Mouse (Mus musculus) kidney, postnatal 0 days (tissue): ENCODE results near the gene Cbfa2t2. TPM values are rescaled to one million over a fixed set of nuclear protein-coding genes. Genes with fewer than 3 reads are reported as not detected.
A peak's percentile ranks its signal among the peaks of the same experiment; 100 is the strongest.

Experiments used
- ATAC-seq: fragments of 200-750 bp; cut with Nextera tagmentation; replicated peaks from 2 replicates; pipeline ENCODE4 v1.8.0; 2017; ENCODE audit warnings: low read depth, moderate number of reproducible peaks, moderate TSS enrichment, moderate library complexity; ENCODE audit not compliant: low FRiP score
- DNase-seq: peaks from one replicate; pipeline ENCODE4 v3.0.0-alpha.2; 2016; ENCODE audit warnings: low spot score
- H3K27ac ChIP-seq: fragments of 300-500 bp; sonication (generic); 2 replicates; pipeline ENCODE4 v1.5.1; 2014; ENCODE audit warnings: mild to moderate bottlenecking
- H3K27me3 ChIP-seq: fragments of 300-500 bp; sonication (generic); 2 replicates; pipeline ENCODE4 v1.6.1; 2014; ENCODE audit warnings: low read length, mixed read lengths; ENCODE audit not compliant: insufficient read depth
- H3K36me3 ChIP-seq: fragments of 300-500 bp; sonication (generic); 2 replicates; pipeline ENCODE4 v1.6.1; 2014; ENCODE audit warnings: low read length, mixed read lengths; ENCODE audit not compliant: insufficient read depth
- H3K4me1 ChIP-seq: fragments of 300-500 bp; sonication (generic); replicated peaks from 2 replicates; pipeline ENCODE4 v1.6.1; 2014; ENCODE audit warnings: antibody characterized with exemption, low read length, mixed read lengths; ENCODE audit not compliant: insufficient read depth
- H3K4me2 ChIP-seq: fragments of 300-500 bp; sonication (generic); 2 replicates; pipeline ENCODE4 v1.6.1; 2014; ENCODE audit warnings: mild to moderate bottlenecking, low read length, moderate library complexity, mixed read lengths
- H3K4me3 ChIP-seq: fragments of 300-500 bp; sonication (generic); replicated peaks from 2 replicates; pipeline ENCODE4 v1.5.1; 2014; ENCODE audit warnings: low read depth, low read length
- H3K9ac ChIP-seq: fragments of 300-500 bp; sonication (generic); 2 replicates; pipeline ENCODE4 v1.6.1; 2014; ENCODE audit warnings: low read depth, low read length
- H3K9me3 ChIP-seq: fragments of 300-500 bp; sonication (generic); replicated peaks from 2 replicates; pipeline ENCODE4 v1.6.1; 2016; ENCODE audit warnings: low read length, inconsistent platforms, mixed read lengths
- CTCF ChIP-seq: IDR thresholded peaks from 2 replicates; pipeline ENCODE4 v1.5.1; 2016; ENCODE audit warnings: antibody characterized with exemption, low read depth, mild to moderate bottlenecking, moderate library complexity
- WGBS: fragments of 180-500 bp; shearing (Covaris S2); extraction: QIAGEN DNeasy Blood & Tissue Kit; methylation state at CpG from one replicate; pipeline ENCODE4 v1.1.7; 2014; 5-methylcytosine and 5-hydroxymethylcytosine counted together
- polyA plus RNA-seq: library from polyadenylated mRNA; unstranded; fragments of >200 nt; fragmentation: Nextera tagmentation; extraction: Ambion mirVana; gene quantifications from 2 replicates; pipeline ENCODE4 v1.2.1, GENCODE M21; 2015

Cbfa2t2 gene
- polyA plus RNA-seq, 1 experiment from 2014 or later: 23.6 TPM

- Histone ChIP-seq H3K27me3 (peaks cover 4% of the 10 kb centered on the region; the same call in 1 of the 2 replicates), H3K9me3 (no peaks in the 10 kb centered on the region), H3K4me3 (peak overlapping the region; percentile 33), H3K4me2 (peak overlapping the region; percentile 75), H3K27ac (no peak overlapping the region), H3K36me3 (no peaks in the 10 kb centered on the region), H3K9ac (0 out of 2 replicates have a peak overlapping the region, but pooled peaks have one; percentile 43), H3K4me1 (peaks cover 12% of the 10 kb centered on the region)
- TF ChIP-seq CTCF: no peak
- ATAC-seq (peak; percentile 38; the same call in 1 of the 2 replicates), DNase-seq (peak; percentile 87)
- 6% methylated on average over 46 of the region's 48 CpGs for WGBS
These were observed 113.0 kb downstream of the Cbfa2t2 start for GRCm38 (mm10) chr2:154549127-154549885.

DNA sequence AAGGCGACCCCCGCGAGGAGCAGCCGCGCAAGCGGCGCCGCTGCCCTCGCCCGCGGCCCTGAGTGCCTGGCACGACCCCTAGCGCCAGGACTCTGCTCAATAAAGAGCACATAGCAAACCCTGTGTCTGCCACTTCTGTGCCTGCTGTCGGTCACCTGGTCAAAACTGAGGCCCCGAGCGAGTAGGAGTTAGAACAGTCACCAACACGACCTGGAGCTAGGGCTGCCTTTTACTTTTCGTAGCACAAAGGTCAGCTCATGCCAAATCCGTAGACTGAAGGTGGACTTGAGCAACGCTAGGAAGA is 113.6 kb downstream of the Cbfa2t2 start:
- Histone ChIP-seq H3K4me2 (peak overlapping the region; percentile 75), H3K36me3 (no peaks in the 10 kb centered on the region), H3K27me3 (peaks cover 4% of the 10 kb centered on the region; the same call in 1 of the 2 replicates), H3K9me3 (no peaks in the 10 kb centered on the region), H3K27ac (no peak overlapping the region), H3K4me1 (peaks cover 12% of the 10 kb centered on the region), H3K9ac (no peak overlapping the region), H3K4me3 (no peak overlapping the region; the same call in 1 of the 2 replicates)
- DNase-seq (no peak), ATAC-seq (no peak)
- TF ChIP-seq CTCF: peak; percentile 35; the same call in 1 of the 2 replicates
- WGBS: 17% methylated on average over 20 of the region's 20 CpGs

DNA sequence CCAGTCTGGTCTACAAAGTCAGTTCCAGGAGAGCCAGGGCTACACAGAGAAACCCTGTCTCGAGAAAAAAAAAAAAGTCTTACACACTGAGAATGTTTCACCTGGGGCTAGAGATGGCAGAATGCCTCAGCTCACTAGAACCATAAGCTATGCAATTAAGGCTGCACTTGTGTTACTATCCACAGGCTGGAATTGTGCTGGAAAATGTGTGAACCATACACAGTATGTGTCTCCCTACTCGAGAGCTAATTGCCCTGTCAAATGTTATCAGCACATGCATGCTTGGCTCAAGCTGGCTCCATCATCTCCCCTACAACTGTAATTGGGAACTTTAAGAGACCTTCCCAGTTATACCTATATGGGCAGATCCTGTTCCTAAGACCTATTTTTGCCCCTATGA is 114.7 kb downstream of the Cbfa2t2 start:
- ATAC-seq: no peak

DNA sequence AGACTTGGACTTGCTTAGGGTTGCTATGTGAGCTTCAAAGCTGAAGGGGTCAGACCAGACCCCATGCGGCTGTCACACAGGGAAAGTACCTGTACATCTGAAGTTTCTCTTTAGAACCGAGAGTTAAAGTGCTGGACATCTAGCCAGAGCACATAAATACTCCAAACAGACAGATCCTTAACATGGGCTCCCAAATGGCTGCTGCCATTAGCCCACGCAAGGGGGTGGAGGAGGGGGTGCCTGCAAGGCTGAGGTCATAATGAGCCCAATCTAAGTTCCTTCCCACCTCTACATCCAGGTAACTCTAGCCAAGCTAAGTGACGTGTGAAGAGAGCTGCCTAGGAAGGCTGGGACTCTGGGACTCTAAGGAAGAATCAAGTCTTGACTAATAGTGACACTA is 115.2 kb downstream of the Cbfa2t2 start, which contains the start of gene Actl10:
TSS of gene Actl10 (plus strand) at position 301 of the 400 bp plus-strand sequence.
- no peak within 1 kb of the TSS for H3K4me3 ChIP-seq
- H3K9ac ChIP-seq: no peak within 1 kb of the TSS
- DNase-seq (no peak), ATAC-seq (no peak)
- peaks cover 12% of the 10 kb centered on the region for H3K4me1 ChIP-seq
- no peak within 1 kb of the TSS for H3K27ac ChIP-seq
- TF ChIP-seq CTCF: no peak
- 70% methylated on average over 4 of the region's 4 CpGs for WGBS
- H3K9me3 ChIP-seq: no peaks in the 10 kb centered on the region
- peaks cover 4% of the 10 kb centered on the region; the same call in 1 of the 2 replicates for H3K27me3 ChIP-seq
- peak within 1 kb of the TSS; percentile 51 for H3K4me2 ChIP-seq
- H3K36me3 ChIP-seq: no peaks in the 10 kb centered on the region

More for the DNA sequence above, 114.7 kb downstream of the Cbfa2t2 start:
- H3K27me3 ChIP-seq: peaks cover 4% of the 10 kb centered on the region; the same call in 1 of the 2 replicates
- H3K9ac ChIP-seq: no peak overlapping the region
- H3K4me2 ChIP-seq: no peak overlapping the region
- H3K27ac ChIP-seq: no peak overlapping the region
- H3K4me1 ChIP-seq: peaks cover 12% of the 10 kb centered on the region
- no peaks in the 10 kb centered on the region for H3K36me3 ChIP-seq
- H3K4me3 ChIP-seq: no peak overlapping the region
- no peaks in the 10 kb centered on the region for H3K9me3 ChIP-seq
- no peak for TF ChIP-seq CTCF
- DNase-seq: no peak
- 85% methylated on average over 2 of the region's 2 CpGs for WGBS

GRCm38 (mm10) chr2:154551927-154552326 is 115.6 kb downstream of the Cbfa2t2 start:
- DNase-seq: no peak

DNA sequence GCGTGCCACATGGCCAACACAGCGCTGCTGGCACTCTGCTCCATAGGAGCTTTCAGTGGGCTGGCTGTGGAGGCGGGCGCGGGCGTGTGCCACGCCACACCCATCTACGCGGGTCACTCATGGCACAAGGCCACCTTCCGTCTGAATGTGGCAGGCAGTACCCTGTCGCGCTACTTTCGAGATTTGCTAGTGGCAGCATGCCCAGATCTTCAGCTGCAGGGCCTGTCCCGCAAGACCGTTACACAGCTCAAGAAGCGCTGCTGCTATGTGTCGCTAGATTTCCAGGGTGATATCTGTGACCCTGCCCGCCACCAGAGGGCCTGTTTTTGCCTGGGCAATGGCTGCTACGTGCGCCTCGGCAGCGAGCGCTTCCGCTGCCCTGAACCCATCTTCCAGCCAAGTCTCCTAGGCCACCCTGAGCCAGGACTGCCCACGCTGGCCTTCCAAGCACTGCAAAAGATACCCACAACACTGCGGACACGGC is 116.2 kb downstream of the Cbfa2t2 start:
- TF ChIP-seq CTCF: peak; percentile 63
- Histone ChIP-seq H3K4me2 (peak overlapping the region; percentile 51), H3K36me3 (no peaks in the 10 kb centered on the region), H3K4me1 (peaks cover 17% of the 10 kb centered on the region), H3K4me3 (no peak overlapping the region), H3K27me3 (peaks cover 4% of the 10 kb centered on the region; the same call in 1 of the 2 replicates), H3K9ac (no peak overlapping the region), H3K27ac (no peak overlapping the region), H3K9me3 (no peaks in the 10 kb centered on the region)
- ATAC-seq (peak; percentile 27; the same call in 1 of the 2 replicates), DNase-seq (peak; percentile 54)
- WGBS: 23% methylated on average over 27 of the region's 27 CpGs

More at GRCm38 (mm10) chr2:154551927-154552326, 115.6 kb downstream of the Cbfa2t2 start:
- WGBS: 35% methylated on average over 21 of the region's 21 CpGs
- Histone ChIP-seq H3K27ac (no peak overlapping the region), H3K36me3 (no peaks in the 10 kb centered on the region), H3K4me3 (no peak overlapping the region), H3K4me1 (peaks cover 12% of the 10 kb centered on the region), H3K4me2 (peak overlapping the region; percentile 51), H3K9ac (no peak overlapping the region), H3K9me3 (no peaks in the 10 kb centered on the region), H3K27me3 (peaks cover 4% of the 10 kb centered on the region; the same call in 1 of the 2 replicates)
- peak; percentile 9; the same call in 1 of the 2 replicates for TF ChIP-seq CTCF
- peak; percentile 31; the same call in 1 of the 2 replicates for ATAC-seq
